Mouse (Mus musculus): ENCODE data around the gene Gjd2. TPM values are rescaled to one million over a fixed set of nuclear protein-coding genes. Genes with fewer than 3 reads are reported as not detected.

Gjd2 gene
- polyA plus RNA-seq, 1 experiment from 2014 or later = 0.13 TPM

- peaks cover 9% of the 10 kb centered on the region; the same call in 1 of the 2 replicates for H3K4me1 ChIP-seq
- peak; percentile 85 for ATAC-seq (ENCODE audit: low FRiP score, low read depth)
- H3K9me3 ChIP-seq = no peaks in the 10 kb centered on the region
- no peak overlapping the region; the same call in 1 of the 2 replicates for H3K27ac ChIP-seq
- H3K27me3 ChIP-seq = no peaks in the 10 kb centered on the region
- no peaks in the 10 kb centered on the region for H3K36me3 ChIP-seq
- H3K9ac ChIP-seq = no peak overlapping the region
- H3K4me2 ChIP-seq (replicated peaks) = peak overlapping the region; percentile 35
- H3K4me3 ChIP-seq = no peak overlapping the region
- 44% methylated on average over 5 of the region's 5 CpGs for WGBS
These were observed 34.7 kb upstream of the Gjd2 start for GRCm38 (mm10) chr2:114047960-114048611.

GRCm38 (mm10) chr2:114046151-114046664 is 32.8 kb upstream of the Gjd2 start:
- H3K27ac ChIP-seq = no peak overlapping the region
- H3K4me2 ChIP-seq (replicated peaks) = no peak overlapping the region
- H3K4me1 ChIP-seq = peaks cover 9% of the 10 kb centered on the region; the same call in 1 of the 2 replicates
- H3K4me3 ChIP-seq = no peak overlapping the region
- ATAC-seq (ENCODE audit: low FRiP score, low read depth) = no peak
- H3K9me3 ChIP-seq = no peaks in the 10 kb centered on the region
- WGBS = 88% methylated on average over 5 of the region's 5 CpGs
- no peaks in the 10 kb centered on the region for H3K36me3 ChIP-seq
- H3K9ac ChIP-seq = no peak overlapping the region
- H3K27me3 ChIP-seq = no peaks in the 10 kb centered on the region

GRCm38 (mm10) chr2:114037926-114038325 is 24.5 kb upstream of the Gjd2 start:
- Histone ChIP-seq H3K4me3 (no peak overlapping the region), H3K4me1 (no peaks in the 10 kb centered on the region), H3K36me3 (no peaks in the 10 kb centered on the region), H3K27ac (no peak overlapping the region), H3K27me3 (no peaks in the 10 kb centered on the region), H3K4me2 (replicated peaks) (no peak overlapping the region), H3K9ac (no peak overlapping the region), H3K9me3 (no peaks in the 10 kb centered on the region)
- WGBS = 68% methylated on average over 2 of the region's 2 CpGs
- ATAC-seq (ENCODE audit: low FRiP score, low read depth) = no peak

- Histone ChIP-seq H3K9me3 (no peaks in the 10 kb centered on the region), H3K27ac (no peak overlapping the region), H3K36me3 (no peaks in the 10 kb centered on the region), H3K4me2 (replicated peaks) (no peak overlapping the region), H3K4me1 (no peaks in the 10 kb centered on the region), H3K9ac (no peak overlapping the region), H3K27me3 (no peaks in the 10 kb centered on the region), H3K4me3 (no peak overlapping the region)
- no peak for ATAC-seq (ENCODE audit: low FRiP score, low read depth)
- 44% methylated on average over 2 of the region's 2 CpGs for WGBS
These were observed 18.8 kb upstream of the Gjd2 start for GRCm38 (mm10) chr2:114032259-114032658.

- no peak overlapping the region for H3K27ac ChIP-seq
- 90% methylated on average over 6 of the region's 6 CpGs for WGBS
- no peak for ATAC-seq (ENCODE audit: low FRiP score, low read depth)
These were observed 10.0 kb upstream of the Gjd2 start for GRCm38 (mm10) chr2:114023383-114023782.

GRCm38 (mm10) chr2:114020210-114020563 is 6.8 kb upstream of the Gjd2 start:
- Histone ChIP-seq H3K9ac (no peak overlapping the region), H3K36me3 (no peaks in the 10 kb centered on the region), H3K27ac (no peak overlapping the region), H3K27me3 (peaks cover 36% of the 10 kb centered on the region), H3K4me1 (0 out of 2 replicates have a peak, but pooled peaks cover 10% of the 10 kb centered on the region), H3K4me2 (replicated peaks) (no peak overlapping the region), H3K4me3 (no peak overlapping the region), H3K9me3 (no peaks in the 10 kb centered on the region)
- ATAC-seq (ENCODE audit: low FRiP score, low read depth) = no peak

More at GRCm38 (mm10) chr2:114023383-114023782, 10.0 kb upstream of the Gjd2 start:
- 0 out of 2 replicates have a peak, but pooled peaks cover 8% of the 10 kb centered on the region for H3K4me1 ChIP-seq
- H3K4me2 ChIP-seq (replicated peaks) = no peak overlapping the region
- H3K9ac ChIP-seq = no peak overlapping the region
- H3K27me3 ChIP-seq = peaks cover 9% of the 10 kb centered on the region
- H3K9me3 ChIP-seq = no peaks in the 10 kb centered on the region
- no peak overlapping the region for H3K4me3 ChIP-seq
- H3K36me3 ChIP-seq = no peaks in the 10 kb centered on the region

- WGBS = 41% methylated on average over 11 of the region's 11 CpGs
- Histone ChIP-seq H3K4me1 (0 out of 2 replicates have a peak, but pooled peaks cover 10% of the 10 kb centered on the region), H3K27ac (no peak overlapping the region), H3K36me3 (no peaks in the 10 kb centered on the region), H3K4me2 (replicated peaks) (no peak overlapping the region), H3K4me3 (no peak overlapping the region), H3K9me3 (no peaks in the 10 kb centered on the region), H3K27me3 (peaks cover 41% of the 10 kb centered on the region), H3K9ac (no peak overlapping the region)
- ATAC-seq (ENCODE audit: low FRiP score, low read depth) = peak; percentile 81
These were observed 6.2 kb upstream of the Gjd2 start for GRCm38 (mm10) chr2:114019474-114020209.

- H3K9ac ChIP-seq = no peak overlapping the region
- H3K4me2 ChIP-seq (replicated peaks) = no peak overlapping the region
- no peaks in the 10 kb centered on the region for H3K36me3 ChIP-seq
- no peak overlapping the region for H3K27ac ChIP-seq
- no peak overlapping the region for H3K4me3 ChIP-seq
- peaks cover 56% of the 10 kb centered on the region for H3K27me3 ChIP-seq
- WGBS = 25% methylated on average over 10 of the region's 10 CpGs
- ATAC-seq (ENCODE audit: low FRiP score, low read depth) = no peak
- peaks cover 20% of the 10 kb centered on the region for H3K4me1 ChIP-seq
- no peaks in the 10 kb centered on the region for H3K9me3 ChIP-seq
These were observed 4.7 kb upstream of the Gjd2 start for GRCm38 (mm10) chr2:114018136-114018535.

GRCm38 (mm10) chr2:114014839-114015238 is 1.4 kb upstream of the Gjd2 start:
- ATAC-seq (ENCODE audit: low FRiP score, low read depth) = no peak
- H3K36me3 ChIP-seq = no peaks in the 10 kb centered on the region
- H3K9ac ChIP-seq = no peak overlapping the region
- no peak overlapping the region for H3K4me3 ChIP-seq
- no peak overlapping the region for H3K27ac ChIP-seq
- no peak overlapping the region for H3K4me2 ChIP-seq (replicated peaks)
- H3K9me3 ChIP-seq = no peaks in the 10 kb centered on the region
- peaks cover 20% of the 10 kb centered on the region for H3K4me1 ChIP-seq
- peaks cover 76% of the 10 kb centered on the region for H3K27me3 ChIP-seq
- 75% methylated on average over 6 of the region's 6 CpGs for WGBS

- no peak overlapping the region for H3K9ac ChIP-seq
- peaks cover 78% of the 10 kb centered on the region for H3K27me3 ChIP-seq
- peaks cover 17% of the 10 kb centered on the region for H3K4me1 ChIP-seq
- H3K9me3 ChIP-seq = no peaks in the 10 kb centered on the region
- no peak overlapping the region for H3K27ac ChIP-seq
- peak overlapping the region; percentile 44 for H3K4me3 ChIP-seq
- ATAC-seq (ENCODE audit: low FRiP score, low read depth) = no peak
- H3K4me2 ChIP-seq (replicated peaks) = peak overlapping the region; percentile 72
- under 1% methylated on average over 11 of the region's 13 CpGs for WGBS
- no peaks in the 10 kb centered on the region for H3K36me3 ChIP-seq
These were observed 427 bp upstream of the Gjd2 start for GRCm38 (mm10) chr2:114013846-114014245.

- 3% methylated on average over 19 of the region's 19 CpGs for WGBS
These were observed 639 bp downstream of the Gjd2 start for GRCm38 (mm10) chr2:114012749-114013211.

GRCm38 (mm10) chr2:114011838-114012237 is 1.6 kb downstream of the Gjd2 start:
- 38% methylated on average over 4 of the region's 4 CpGs for WGBS
- peak; percentile 3; the same call in 1 of the 2 replicates for ATAC-seq (ENCODE audit: low FRiP score, low read depth)
- Histone ChIP-seq H3K4me1 (peaks cover 10% of the 10 kb centered on the region), H3K27ac (no peak overlapping the region), H3K27me3 (peaks cover 60% of the 10 kb centered on the region), H3K9ac (no peak overlapping the region), H3K9me3 (no peaks in the 10 kb centered on the region), H3K4me3 (no peak overlapping the region), H3K36me3 (no peaks in the 10 kb centered on the region), H3K4me2 (replicated peaks) (no peak overlapping the region)

More at GRCm38 (mm10) chr2:114012749-114013211, 639 bp downstream of the Gjd2 start:
- Histone ChIP-seq H3K36me3 (no peaks in the 10 kb centered on the region), H3K27me3 (peaks cover 70% of the 10 kb centered on the region), H3K4me3 (peak overlapping the region; percentile 44), H3K4me1 (peaks cover 10% of the 10 kb centered on the region), H3K27ac (no peak overlapping the region), H3K9ac (no peak overlapping the region), H3K4me2 (replicated peaks) (peak overlapping the region; percentile 72), H3K9me3 (no peaks in the 10 kb centered on the region)
- peak; percentile 51 for ATAC-seq (ENCODE audit: low FRiP score, low read depth)
